Mouse (Mus musculus): ENCODE measurements around the gene 5730522E02Rik. TPM values are rescaled to one million over a fixed set of nuclear protein-coding genes. Genes with fewer than 3 reads are reported as not detected.

Gene 5730522E02Rik
- polyA plus RNA-seq (2014; fragmentation: Illumina TruSeq; extraction: RNeasy Lipid Tissue Mini Kit (QIAGEN cat#74804); ENCODE audit: insufficient read depth, low read depth, low replicate concordance) = not detected

GRCm38 (mm10) chr11:26210582-26211180 lies at the start of gene 5730522E02Rik:
Gene 5730522E02Rik, minus strand, starts transcription at chr11:26210763.

Other genes starting within 250 kb of the 5730522E02Rik start
- 6.2 TPM for gene Fancl, start 175.4 kb upstream of the 5730522E02Rik start, polyA plus RNA-seq (2014; fragmentation: Illumina TruSeq; extraction: RNeasy Lipid Tissue Mini Kit (QIAGEN cat#74804); ENCODE audit: insufficient read depth, low read depth, low replicate concordance)

Data from lung, adult 10 weeks (tissue).